Mouse (Mus musculus) natural killer cell, adult 2 months (primary cell): ENCODE data around the gene H2bfm.
"Not testable (repeated sequence)": the region's sequence is repeated elsewhere in the genome, so short reads cannot be mapped to it uniquely, and the experiment has no call there.

Source experiments
- DNase-seq, 2 experiments: peaks; one replicate each; pipeline ENCODE4 v3.0.0; 2022; ENCODE audit warnings: low spot score in 2 of 2

The H2bfm gene

DNA sequence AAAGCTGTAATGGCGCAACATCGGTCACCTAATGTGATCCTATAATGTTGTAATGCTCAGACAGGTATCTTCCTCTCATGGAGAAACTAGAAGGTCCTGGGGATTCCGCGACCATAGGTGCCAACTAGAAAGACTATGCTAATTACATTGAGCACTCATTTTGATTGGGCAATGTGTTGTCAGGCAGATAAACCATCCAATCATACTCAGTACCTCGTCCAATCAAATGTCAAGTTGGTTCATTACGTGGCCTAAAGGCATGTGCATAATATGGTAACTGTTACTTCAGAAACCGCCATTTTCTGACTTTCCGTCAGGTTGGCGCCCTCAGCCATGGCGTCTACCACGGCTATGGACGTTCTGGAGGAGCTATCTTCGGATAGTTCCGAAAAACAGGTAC, at the start of gene H2bfm:
Gene H2bfm, plus strand, starts transcription at position 295 of the 400 bp plus-strand sequence.
- no peak for DNase-seq

DNA sequence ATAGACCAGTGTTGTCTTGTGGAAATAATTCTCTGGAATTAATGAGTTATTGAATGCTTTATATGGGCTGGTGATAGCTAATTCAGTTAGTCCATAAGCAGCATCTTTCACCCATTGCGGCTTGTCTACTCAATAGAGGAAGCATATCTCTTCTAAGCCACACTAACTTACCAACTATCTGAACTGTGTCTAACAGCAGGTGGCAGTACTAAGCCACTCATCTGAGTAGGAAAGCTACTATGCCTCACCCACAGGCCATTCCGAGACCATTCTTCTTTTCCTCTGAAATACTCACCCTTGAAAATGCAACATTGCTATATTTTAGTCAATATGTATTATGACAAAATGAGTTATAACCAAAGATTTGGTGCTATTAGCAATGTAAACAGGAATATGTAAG, 31.4 kb upstream of the H2bfm start:
- peak in 1 of 2 experiments; percentile 1 for DNase-seq

DNA sequence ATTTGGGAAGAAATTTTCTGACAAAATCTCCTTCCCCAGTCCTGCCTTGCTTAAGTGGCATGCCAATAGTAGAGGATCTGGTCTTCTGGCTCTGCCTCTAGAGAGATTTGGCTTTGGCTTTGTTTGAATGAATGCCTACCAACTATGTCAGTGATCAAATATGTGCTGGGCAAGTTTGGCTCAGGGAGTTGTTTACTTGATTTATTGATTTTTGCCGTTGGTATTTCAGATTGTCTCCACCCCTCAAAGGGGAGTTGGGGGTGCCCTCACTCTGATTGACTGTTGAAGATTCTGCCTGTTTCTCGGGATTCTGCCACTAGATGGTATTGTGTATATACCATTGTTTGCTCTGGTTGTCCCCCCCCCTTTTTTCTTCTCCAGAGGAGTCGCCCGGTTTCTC, 22.8 kb upstream of the H2bfm start:
- DNase-seq: no peak

DNA sequence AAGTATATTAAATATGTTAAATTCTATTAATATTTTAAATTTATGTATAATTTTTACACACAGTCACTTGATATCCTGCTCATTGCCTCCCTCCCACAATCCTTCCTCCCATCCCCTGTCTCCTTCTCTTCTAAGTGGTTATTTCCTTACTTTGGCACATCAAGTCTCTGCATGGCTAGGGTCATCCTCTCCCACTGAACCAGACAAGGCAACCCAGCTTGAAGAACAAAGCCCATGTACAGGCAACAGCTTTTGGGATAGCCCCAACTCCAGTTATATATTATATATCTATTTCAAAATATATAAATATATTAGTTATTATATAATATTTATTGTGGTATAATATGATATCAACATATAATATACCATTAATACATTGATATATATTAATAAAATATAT, 1.3 kb upstream of the H2bfm start:
- no peak for DNase-seq

DNA sequence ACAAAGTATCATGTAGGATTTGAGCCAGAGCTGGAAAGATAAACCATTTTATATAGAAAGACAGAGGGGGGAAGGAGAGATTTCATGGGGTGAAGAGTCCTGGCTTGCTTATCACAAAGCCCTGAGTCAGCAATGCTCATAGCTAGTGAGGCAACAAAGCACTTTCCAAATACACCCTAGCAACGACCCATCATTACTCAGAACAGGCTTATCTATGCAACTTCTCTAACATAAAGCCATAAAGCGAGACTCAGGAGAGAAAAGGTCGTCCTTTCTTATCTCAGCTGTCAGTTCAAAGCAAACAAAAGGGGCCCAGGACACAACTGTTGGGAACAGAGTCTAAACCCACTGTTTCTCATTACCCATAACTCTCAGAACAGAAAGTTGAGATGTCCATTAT, 10.9 kb downstream of the H2bfm start:
- DNase-seq: no peak

DNA sequence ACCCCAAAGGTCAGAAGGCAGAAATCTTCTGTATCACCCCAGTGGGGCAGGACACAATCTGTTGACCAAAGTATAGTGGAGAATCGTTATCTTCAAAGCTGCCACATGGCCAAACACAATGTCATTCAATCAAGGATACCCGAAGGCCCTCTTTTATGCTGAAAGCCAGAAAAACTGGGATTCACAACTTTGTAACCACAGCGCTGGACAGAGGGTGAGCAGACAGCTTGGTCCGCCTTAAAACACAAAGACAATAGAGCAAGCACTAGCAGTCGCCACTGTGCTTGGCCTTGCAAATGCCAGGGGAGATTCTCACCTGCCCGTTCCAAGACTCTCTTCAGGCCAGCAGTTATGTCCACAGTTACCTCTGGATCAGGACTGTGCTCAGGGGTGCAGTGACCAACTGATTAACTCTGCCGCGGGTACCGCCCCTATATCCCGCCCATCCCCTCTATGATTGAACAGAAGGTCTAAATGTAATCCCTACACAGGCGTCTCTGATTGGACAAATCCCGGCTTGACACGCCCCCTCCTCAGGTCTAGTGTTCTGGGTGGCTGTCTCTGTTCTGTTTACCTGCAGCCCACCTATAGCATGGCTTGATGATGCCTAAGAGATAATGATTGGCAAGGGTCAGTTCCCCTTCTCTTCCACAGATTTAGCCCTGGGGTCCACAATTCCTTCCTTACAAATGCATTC, 30.6 kb downstream of the H2bfm start:
- DNase-seq: peak in 1 of 2 experiments; percentile 54

DNA sequence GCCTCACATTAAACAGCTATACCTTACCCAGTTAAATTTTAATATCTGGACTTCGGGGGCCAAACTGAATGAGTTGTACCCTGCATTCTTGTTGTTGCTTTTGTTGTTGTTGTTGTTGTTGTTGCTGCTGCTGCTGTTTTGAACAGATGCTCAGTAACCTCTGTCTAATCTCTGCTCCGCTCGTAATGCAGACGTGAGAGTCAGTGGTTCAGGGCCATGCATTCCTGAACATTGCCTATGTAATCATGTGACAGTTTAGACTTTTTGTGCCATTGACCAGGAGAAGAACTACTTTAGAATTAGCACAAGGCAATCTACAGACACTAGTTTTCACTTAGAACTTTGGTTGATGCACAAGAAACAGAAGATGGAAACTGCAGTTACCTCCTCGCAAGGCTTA, 31.2 kb downstream of the H2bfm start:
- not testable (repeated sequence) for DNase-seq

DNA sequence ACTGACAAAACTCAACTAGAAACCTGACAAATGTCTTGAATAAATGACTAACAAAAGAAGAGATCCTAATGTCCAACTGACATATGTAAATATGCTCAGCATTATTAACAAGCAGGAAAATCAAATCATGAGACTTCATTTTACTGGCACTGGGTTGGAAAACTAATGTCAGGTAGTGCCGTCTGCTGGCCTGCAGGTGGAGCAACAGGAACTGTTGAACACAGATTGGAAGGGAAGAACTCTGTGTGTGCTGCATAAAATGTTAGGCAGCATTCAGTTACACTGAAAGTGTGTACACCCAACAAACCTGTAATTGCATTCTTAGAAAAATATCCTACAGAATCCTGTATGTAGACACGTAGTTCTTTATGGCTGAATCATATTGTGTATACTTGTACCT, 32.6 kb downstream of the H2bfm start:
- DNase-seq: peak in 1 of 2 experiments; percentile 5

DNA sequence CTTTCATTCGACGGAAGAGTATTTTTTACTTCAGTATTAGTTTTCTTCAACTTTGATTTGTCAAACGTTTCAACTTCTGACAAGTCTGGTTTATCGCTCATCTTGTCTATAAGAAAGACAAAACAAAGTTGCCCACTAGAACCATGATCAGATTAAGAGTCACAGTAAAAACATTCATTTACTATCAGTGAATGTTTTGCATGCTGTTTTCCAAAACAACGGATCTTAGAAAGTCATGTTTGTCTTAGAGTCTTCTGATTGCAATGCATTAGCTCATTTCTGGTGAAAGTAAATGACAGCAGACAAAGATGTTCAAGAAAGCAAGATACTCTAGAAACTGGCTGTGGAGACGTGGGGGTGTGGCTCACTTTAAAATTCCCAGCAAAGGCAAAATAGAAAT, 48.3 kb downstream of the H2bfm start, which contains the start of gene Tmsb15b2:
Gene Tmsb15b2, minus strand, starts transcription at position 101 of the 400 bp plus-strand sequence.
- DNase-seq: not testable (repeated sequence)

DNA sequence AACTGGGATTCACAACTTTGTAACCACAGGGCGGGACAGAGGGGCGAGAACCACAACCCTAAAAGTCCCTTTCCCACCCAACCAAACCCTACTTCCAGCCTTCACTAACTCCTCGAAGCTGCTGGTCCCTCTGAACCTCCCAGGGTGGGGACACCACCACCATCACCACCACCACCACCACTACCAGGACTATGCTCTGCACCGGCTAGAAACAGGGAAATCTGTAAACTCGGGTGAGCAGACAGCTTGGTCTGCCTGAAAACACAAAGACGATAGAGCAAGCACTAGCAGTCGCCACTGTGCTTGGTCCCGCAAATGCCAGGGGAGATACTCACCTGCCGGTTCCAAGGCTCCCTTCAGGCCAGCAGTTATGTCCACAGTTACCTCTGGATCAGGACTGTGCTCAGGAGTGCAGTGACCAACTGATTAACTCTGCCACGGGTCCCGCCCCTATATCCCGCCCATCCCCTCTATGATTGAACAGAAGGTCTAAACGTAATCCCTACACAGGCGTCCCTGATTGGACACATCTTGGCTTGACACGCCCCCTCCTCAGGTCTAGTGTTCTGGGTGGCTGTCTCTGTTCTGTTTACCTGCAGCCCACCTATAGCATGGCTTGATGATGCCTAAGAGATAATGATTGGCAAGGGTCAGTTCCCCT, 49.4 kb downstream of the H2bfm start, which contains the start of the genes Tmsb15l and Tmsb15b1:
Gene Tmsb15l, minus strand, starts transcription at position 446 of the 661 bp plus-strand sequence.
Gene Tmsb15b1, minus strand, starts transcription at position 451 of the 661 bp plus-strand sequence.
- peak; percentile 28 to 76 for DNase-seq
